Mouse (Mus musculus) adrenal gland, postnatal 4 days (tissue): ENCODE measurements at regions not wholly inside any gene's neighbourhood (a gene's known extent, or its start where the extent isn't known, plus 50 kb on each side); places are given as distances from the start of the nearest gene placed in this dataset.

Experiments
- DNase-seq, 2 experiments: peaks; one replicate each; pipeline ENCODE4 v3.0.0; 2021 to 2022; ENCODE audit warnings: low spot score in 2 of 2, mixed read lengths in 2 of 2

DNA sequence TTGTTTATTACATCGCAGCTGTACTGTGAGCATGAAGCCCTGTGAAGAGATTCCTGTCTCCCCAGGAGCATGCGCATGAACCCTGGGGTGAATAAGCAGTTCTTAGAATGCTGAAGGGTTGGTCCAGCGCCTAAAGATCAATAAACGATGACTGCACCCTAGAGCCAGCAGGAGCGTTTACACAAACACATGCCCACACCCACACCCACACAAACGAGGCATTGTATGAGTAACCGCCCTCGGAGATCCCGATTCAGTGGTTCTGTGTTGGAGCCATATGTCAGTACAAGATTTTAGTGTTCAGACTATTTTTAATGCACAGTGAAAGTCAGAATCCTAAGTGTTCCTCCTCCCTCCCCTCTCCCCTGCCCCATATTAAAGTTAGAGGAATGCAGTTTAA is 57.3 kb downstream of the Edn1 start:
- no peak for DNase-seq

GRCm38 (mm10) chr13:42367655-42368554 is 66.6 kb downstream of the Edn1 start:
- DNase-seq = no peak

DNA sequence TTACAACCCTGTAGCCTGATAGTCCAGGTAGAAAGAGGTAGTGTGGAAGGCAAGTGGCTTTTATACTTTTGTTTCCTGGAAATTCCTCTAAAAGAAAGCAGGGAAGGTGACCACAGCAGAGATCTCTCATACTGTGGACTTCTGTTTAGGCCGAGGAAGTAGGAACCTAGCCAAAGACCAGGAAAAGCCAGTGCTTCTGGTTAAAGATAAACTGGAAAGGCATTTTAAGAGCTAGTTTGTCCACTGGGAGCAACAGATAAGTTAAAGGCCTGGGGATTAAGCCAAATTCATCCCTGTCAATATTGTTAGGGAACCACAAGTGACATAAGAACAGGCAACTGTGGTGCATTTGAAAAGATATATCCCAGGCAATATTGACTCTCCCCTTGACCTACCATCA is 68.5 kb downstream of the Edn1 start:
- no peak for DNase-seq

GRCm38 (mm10) chr13:42372201-42372600 is 70.9 kb downstream of the Edn1 start:
- DNase-seq = no peak

GRCm38 (mm10) chr13:42374181-42374596 is 72.9 kb downstream of the Edn1 start:
- DNase-seq = no peak

GRCm38 (mm10) chr13:42379675-42380074 is 78.4 kb downstream of the Edn1 start:
- no peak for DNase-seq

DNA sequence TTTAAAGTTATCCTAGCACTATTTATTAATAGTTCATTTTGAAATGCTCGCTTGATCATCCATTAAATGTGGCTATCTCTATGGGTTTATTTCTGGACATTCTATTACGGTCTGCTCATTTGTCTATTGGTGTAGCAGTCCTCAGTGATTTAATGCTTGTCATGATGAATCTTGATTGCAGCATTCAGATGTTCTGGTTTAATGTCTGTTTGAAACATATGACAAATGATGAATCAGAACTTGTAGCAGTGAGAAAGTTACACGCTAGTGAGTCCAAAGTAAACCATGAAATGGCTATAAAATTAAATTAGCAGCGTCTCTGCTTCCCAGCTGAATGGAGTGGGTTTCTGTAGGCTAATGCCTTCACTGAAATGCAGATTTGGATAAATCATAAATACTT is 81.8 kb downstream of the Edn1 start:
- DNase-seq = no peak

GRCm38 (mm10) chr13:42390389-42390788 is 89.1 kb downstream of the Edn1 start:
- no peak for DNase-seq

DNA sequence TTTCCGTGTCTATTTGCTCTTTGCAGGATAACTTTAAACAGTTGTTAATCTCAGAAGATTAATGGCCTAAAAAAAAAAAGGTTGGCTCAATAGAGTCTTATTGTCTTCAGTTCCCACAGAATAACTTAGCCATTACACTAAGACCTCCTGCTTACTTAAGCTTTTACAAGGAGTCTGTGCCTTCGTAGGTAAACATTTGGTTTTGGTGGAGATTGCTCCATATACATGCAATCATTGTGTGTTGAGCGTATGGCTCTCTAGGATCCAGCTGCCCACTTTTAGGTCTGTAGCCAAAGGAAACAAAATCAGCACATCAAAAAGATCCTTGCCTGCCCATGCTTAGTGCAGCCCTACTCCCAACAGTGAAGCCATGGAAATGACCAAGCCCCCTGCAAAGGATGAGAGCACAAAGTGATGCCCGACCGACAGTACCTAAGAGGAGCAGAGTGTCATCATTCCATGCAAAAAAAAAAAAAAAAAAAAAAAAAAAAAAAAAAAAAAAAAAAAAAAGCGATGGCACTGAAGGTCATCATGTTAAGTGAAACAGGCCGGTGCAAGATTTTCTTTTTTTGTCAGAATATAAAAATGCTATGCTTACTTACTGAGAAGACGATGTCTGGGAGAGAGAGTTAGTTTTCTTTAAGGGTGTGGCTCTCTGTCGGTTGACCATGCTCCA is 90.2 kb downstream of the Edn1 start:
- DNase-seq = no peak

DNA sequence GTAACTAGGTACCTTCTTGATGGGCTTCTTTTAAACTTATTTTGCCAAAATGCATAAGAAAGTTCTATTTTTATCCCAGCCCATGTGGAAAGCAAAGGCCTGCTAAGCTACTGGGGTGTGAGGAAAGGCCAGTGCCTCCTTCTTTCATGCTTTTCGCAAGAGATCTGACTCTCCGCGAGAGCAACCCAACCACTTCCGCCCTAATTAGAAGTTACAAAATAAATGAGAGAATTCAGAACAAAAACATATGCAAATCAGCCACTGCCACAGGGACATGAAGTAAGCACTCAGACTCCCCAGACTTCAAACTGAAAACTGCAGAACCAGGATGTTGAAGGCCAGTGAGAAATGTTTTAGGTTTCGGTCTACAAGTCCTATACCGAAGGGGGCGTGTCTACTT is 91.4 kb downstream of the Edn1 start:
- DNase-seq = no peak

DNA sequence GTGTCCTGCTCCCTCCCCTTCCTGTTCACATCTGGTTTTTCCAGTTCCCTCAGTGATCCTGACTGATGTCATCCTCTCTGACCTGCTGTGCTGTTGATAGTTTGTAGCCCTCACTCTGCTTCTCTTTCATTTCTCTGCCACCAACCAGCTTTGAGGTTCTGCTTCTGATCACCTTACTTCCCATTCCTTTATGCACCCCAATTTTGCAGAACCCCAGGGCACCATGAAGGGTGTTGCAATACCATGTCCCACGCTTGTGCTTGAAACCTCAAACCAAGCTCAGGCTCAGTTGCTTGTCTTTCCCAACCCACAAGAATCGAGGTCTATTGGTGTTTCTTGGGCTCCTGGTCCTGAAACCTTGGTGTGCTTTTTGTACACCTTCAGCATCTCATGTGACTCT is 93.3 kb downstream of the Edn1 start:
- DNase-seq = no peak

DNA sequence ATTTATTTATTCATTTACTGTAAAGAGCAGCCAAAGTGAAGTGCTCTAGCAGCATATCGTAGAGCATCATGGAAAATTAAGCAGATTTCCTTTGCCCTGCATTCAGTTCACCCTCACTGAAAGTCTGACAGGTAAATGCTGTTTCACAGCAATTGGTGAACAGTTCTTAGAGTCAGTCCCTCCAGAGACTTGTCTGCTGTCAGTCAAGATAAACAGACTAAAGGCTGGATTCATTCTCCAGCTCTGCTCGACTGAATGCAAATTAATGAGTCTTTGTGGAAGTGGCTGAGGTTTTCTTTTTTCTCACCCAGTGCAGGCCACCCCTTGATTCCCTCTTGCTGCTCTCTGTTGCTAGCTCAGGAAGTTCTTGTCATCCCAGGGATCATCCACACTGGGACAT is 100.2 kb downstream of the Edn1 start:
- DNase-seq = no peak

DNA sequence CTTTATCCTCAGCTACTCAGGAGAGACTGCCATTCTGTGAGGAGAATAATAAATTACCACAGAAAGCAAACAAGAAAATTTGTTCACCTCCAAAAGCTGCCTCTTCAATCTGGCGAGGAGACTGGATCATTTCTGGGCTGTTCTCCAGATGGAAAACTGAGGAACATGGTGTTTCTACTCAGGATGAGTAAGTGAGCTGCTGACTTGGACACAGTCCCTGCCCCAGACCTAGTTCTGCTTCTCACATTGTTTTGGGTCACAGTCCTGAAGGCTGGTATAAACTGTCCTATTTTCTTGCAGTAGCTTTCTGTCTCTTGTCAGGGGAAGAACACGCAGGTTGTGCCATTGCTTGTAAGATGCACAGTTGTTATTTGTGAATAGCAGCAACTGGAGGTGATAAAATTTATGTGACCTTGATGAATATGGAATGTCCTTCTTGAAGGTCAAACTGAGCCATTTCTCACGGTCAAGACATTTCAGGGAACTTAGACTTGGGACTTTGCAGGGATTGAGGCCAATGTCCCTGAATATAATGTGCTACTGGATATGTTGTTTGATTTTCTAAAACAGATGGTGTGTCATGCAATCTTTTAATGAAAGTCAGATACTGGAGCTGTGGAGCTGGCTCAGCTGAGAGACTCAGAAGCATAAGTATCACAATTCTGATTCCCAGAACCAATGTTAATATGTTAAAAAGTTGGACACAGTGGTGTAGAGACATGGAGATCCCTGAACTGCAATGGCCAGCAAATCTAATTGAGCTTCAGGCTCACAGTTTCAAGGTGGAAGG is 102.2 kb downstream of the Edn1 start:
- no peak for DNase-seq

DNA sequence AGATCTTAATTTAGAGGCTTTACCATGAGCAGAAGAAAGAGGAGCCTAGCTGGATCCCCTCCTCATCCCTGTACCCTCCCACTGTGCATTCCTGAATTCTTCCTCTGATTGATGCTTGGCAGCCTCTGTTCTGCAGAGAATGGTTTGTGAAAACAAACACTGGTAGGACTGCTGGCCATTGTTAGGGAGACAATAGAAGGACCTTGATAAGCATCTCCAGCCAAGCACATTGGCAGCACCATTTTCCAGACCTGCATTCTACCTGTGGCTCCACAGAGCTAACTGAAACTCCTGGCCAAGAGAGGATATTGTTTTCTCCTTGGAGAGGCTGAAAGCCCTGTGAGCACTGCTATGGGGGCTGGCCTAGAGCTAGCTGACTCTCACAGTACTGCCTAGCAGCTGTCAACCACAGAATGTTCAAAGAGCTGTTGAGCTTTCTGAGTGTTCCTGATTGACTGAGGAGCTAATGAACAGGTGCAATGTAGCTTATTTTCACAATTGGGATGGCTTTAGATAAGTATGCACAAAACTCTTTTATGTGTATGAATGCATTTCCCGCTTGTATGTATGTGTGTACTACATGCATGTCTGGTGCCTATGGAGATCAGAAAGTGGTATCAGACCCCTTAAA is 111.5 kb downstream of the Edn1 start:
- no peak for DNase-seq

GRCm38 (mm10) chr13:42446921-42447320 is 145.6 kb downstream of the Edn1 start:
- DNase-seq = no peak

GRCm38 (mm10) chr13:42453665-42454064 is 152.4 kb downstream of the Edn1 start:
- DNase-seq = no peak

DNA sequence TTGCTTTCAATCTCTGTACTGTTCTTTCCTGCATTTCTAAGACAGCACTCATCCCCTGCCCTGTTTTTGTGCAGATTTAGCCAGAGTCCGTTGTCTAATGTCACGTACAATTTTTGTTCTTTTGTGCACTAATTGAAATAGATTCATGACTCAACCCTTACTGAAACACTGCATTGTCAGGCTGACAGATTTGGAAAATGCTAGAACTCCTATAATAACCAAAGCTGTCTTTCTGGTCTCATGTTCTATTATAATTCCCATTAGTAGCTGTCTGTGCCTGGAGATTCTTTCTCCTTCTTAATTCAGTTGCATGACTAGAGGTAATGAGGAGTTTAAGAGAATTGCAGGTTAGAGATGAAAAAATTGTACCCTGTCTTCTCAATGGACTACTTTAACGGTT is 158.6 kb downstream of the Edn1 start:
- DNase-seq = no peak

- DNase-seq = no peak
These were observed 177.5 kb downstream of the Edn1 start for GRCm38 (mm10) chr13:42478825-42479224.

- DNase-seq = no peak
These were observed 189.3 kb upstream of the Phactr1 start for GRCm38 (mm10) chr13:42490956-42491680.

DNA sequence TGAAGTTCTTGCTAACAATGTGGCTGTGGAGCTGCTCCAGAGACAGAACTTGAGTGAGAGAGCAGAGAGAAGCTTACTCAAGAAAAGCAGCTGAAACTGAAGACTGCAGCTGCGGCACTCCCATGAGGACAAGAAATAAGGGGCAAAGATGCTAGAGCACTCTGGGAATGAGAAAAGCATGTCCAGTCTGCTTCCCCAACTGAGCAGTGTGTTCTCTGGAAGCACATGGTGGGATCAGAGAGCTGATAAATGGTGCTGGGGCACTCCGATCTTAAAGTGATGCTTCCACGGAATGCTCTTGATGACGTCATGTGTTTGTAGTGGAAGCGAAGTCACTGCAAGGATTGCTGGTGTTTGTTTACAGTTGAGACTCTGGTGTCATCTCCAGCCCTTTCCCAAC is 186.1 kb upstream of the Phactr1 start:
- no peak for DNase-seq

- DNase-seq = no peak
These were observed 182.1 kb upstream of the Phactr1 start for GRCm38 (mm10) chr13:42498351-42498750.
